Mouse (Mus musculus) C2C12 (cell line): ENCODE results near the gene Ubl7.

ENCODE experiments used
- CEBPB ChIP-seq: IDR thresholded peaks from one replicate; pipeline ENCODE4 v1.6.1; 2011; ENCODE audit warnings: low read depth, mild to moderate bottlenecking, control low read depth, moderate library complexity
- CTCF ChIP-seq: IDR thresholded peaks from one replicate; pipeline ENCODE4 v1.5.1; 2011; ENCODE audit not compliant: control insufficient read depth, insufficient read depth, insufficient read length
- MAX ChIP-seq: IDR thresholded peaks from one replicate; pipeline ENCODE4 v1.6.1; 2011; ENCODE audit warnings: mild to moderate bottlenecking, control low read depth

DNA sequence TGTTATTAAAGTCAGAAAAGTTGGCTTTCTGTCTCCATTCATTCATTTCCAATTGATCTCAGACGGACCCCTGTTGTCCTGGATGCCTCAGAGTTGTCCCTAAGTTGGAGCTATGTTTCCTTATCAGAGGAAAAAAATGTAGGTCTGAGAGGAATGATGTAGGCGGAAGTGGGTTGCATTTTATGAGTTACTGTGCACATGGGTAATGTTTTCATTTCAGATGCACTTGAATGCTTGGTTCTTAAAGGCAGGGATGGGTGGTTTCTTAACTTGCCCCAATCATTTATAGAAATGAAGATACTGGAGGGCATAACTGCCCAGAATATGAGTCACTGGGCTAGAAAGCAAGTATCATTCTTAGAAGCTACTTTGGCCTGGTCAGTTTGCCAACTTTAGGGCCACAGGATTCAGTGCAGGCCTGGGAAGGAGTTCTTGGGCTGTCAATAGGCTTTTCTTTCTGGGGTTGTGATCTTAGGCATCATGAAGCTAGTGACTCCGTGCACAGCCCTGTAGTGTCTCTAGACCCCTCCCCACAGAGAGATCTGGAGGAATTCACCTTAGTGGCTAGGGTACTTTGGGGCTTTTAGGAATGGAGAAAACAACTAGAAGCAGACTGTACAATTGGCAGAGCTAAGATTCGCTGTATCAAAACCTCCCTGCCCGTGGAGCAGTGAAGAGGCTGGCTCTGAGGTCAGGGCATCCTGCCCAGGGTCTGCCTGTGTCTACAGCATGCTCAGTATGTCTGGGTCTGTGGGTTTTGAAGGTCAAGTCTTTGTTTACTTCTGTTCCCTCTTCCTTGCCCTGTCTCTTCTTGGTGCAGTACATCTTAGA is 27.7 kb downstream of the Ubl7 start:
- TF ChIP-seq CTCF = no peak
- peak; percentile 69 for TF ChIP-seq MAX
- TF ChIP-seq CEBPB = no peak
